Mouse (Mus musculus) hematopoietic stem cell, adult 5-6 weeks (primary cell): Measurements from ENCODE around the gene Nxpe5. TPM values are rescaled to one million over a fixed set of nuclear protein-coding genes. Genes with fewer than 3 reads are reported as not detected.

Experiments used
- ATAC-seq, 2 experiments: fragments of 125-278 bp in 1 of 2; replicated peaks in 1 of 2; 2 replicates each; pipeline ENCODE4 v1.8.0; 2016 to 2017; ENCODE audit warnings: inconsistent platforms in 2 of 2, mild to moderate bottlenecking in 2 of 2, moderate number of reproducible peaks in 2 of 2, low read depth in 1 of 2, moderate TSS enrichment in 1 of 2; ENCODE audit not compliant: low FRiP score in 2 of 2, poor library complexity in 2 of 2, severe bottlenecking in 2 of 2, insufficient read depth in 1 of 2, low TSS enrichment in 1 of 2
- total RNA-seq: library from RNA; stranded (forward); fragments of 172-1452, 232-1000 nt; gene quantifications from 2 replicates; pipeline ENCODE4 v1.2.3, GENCODE M21; 2017

The Nxpe5 gene
- total RNA-seq, 1 experiment from 2014 or later, result 8.7 TPM

DNA sequence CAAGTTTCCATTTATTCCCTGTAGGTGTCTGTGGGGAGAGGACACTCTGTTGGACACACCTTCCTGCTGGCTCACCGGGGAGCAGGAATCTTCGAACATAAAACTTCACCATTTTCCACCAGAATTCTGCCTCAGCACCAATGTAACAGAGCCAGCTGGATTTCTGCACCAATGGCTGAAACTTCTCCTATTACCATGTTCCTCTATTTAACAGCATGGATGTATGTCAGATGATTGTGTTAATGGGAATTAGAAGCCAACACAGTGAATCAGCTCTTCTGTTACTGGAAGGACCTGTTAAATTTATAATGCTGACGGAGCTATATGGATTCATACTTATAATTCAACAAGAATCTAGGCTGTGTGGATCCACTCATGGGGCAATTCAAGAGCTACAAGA lies 3.8 kb downstream of the Nxpe5 start:
- ATAC-seq, result no peak

DNA sequence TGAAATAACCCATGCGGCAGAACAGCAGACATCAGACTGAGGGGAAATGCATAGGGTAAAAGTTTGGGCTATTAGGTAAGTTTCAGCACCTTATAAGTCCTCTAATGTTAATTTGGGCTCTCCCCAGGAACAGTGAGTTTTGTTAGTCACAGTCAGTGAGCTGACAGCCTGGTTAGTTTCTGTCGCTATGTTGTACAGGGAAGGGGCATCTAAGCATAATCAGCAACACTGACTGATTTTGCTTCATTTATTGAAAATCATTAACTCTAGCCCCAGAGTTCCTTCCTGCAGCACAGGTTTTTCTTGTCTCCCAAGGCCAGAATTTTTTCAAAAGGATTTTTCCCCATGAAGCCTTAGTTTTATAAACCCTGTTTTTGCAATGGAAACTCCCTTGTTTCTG lies 8.1 kb downstream of the Nxpe5 start:
- no peak for ATAC-seq

DNA sequence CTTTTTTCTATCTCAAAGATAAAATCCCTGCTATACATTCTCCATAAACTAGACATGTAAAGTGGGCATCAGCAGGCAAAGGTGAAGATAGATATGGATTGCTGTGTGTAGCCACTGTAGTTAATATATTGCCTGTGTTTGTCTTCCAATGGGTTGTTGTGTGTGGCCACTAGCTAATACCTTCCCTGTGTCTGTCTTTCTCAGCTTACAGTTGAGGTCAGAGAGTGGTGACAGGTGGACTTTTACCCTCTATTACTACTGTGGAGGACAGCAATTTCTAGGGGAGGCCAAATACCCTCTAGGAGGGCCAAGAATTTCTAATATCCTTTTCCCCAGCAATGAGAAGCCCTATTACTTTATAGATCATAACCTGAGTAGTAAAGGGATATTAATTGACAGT lies 8.5 kb downstream of the Nxpe5 start:
- no peak for ATAC-seq

DNA sequence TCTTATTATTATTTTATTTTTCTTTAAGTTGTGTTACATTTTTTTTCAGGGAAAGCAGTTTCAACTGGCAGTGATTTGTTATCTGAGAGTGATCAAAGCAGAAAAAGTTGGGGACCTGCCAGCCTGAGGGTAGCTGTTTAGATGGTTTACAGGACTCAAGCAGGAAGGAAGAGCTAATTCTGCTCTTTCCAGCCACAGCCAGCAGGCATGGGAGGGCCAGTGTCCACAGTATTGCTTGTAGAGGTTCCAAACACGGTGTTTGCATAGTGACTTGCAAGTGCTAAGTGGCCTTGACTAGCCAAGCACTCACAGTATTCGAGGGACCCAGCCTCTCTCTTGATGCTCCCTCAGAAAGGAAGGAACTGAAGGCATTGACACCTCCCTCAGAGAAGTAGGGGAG lies 15.8 kb downstream of the Nxpe5 start:
- no peak for ATAC-seq

DNA sequence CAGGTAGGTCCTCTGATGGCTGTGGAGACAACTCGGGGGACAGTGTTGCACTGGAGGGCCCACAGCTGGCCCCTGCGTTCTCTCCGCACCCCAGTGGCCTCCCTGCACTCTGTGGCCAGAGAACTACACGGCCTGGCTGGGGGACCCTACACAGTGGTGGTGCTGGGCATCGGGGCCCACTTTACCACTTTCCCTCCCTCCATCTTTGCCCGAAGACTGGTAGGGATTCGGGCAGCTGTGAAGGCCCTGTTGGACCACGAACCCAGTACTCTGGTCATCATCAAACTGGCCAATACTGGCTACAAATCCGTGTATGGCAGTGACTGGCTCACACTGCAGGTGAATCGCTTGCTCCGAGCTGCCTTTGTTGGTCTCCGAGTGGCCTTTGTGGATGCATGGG lies 25.4 kb downstream of the Nxpe5 start:
- no peak for ATAC-seq

DNA sequence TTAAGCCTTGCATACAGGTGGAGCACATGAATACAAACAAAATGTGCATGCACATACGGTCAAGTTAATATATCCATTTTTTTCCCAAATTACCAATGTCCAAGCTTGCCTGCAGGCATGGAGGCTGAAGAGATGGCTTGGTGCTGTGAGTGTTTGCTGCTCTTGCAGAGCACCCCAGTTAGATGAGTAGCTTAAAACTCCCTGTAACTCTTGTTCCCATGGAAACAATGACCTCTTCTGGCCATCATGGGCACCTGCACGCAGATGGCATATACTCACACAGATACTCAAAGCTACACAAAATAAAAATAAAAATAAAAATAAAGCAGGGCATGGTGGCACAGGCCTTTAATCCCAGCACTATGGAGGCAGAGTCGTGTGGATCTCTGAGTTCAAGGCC lies 27.4 kb downstream of the Nxpe5 start:
- no peak for ATAC-seq

DNA sequence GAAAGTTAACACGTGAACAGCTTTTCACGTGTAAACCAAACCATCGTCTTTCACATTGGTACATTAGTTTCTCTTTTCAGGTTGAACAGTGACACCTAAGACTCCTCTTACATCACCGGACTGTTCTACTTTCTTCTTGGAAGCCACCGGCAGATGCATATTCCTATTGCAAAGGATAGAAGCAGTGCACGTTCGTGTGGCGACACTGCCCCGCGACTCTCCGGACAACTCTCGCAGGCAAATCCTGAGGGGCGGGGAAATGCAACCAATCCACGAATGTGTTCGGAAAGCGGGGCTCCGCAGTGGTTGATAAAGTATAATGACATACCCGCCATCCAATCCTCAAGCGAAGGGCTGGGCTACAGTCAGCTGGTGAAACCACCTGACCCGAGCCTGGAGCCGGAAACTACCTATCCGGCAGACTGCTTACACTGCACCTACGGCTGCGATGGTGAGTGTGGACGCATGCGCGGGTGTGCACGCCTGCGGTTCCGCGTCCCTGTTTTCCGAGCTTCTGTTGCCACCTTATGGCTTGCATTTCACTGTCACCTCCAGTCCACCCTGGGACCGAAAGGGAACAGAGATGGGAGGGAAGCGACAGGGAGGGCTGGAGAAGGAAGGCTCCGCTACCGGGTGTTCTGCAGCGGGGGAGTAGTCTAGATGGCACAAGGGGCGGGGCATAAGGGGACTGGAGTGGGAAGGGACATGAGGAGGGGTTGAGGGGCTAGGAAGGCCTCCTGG lies 29.8 kb downstream of the Nxpe5 start, which contains the start of gene Lamtor4:
TSS of gene Lamtor4 (plus strand) at position 130 of the 741 bp plus-strand sequence.
- peak; percentile 94 for ATAC-seq

DNA sequence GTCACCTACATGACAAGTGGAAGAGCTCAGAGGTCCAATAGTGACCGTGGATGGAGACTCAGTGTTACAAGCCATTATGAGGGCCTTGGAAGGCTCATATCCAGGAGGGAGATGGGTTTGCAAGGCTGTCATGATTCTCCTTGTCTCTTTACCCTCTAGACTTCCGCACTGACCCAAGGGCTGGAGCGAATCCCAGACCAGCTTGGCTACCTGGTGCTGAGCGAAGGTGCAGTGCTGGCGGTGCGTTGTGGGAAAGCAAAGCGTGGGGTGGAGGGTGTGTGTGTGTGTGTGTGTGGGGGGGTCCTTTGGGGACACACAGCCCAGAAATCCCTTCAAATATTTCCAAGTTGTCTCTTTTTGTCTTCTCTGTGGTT lies 30.4 kb downstream of the Nxpe5 start:
- no peak for ATAC-seq

DNA sequence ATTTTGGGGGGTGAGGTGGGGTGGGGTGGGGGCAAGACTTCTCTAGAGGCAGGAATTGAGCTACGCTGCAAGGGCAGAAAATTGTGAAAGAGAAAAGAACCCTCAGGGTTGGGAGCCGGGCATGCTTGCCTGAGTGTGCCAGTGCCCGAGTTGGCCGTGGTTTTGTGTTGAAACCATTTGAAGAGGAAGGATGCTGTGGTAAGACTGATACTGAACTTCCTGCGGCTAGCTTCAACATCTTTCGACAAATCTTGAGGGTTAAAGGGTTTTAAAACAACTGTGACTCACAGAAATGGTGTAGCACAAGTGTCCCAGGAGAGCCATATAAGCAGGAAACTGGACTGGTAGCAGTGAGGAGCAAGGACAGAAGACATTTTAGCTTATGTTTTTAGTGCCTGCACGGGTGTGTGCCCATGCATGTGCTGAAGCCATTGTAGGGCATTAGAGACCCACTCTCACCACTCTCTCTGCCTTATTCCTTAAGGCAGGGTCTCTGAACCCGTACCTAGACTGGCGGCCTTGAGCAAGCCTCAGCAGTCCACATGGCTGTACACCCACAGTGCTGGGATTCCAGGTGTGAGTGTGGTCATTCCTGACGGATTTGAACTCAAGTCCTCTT lies 31.4 kb downstream of the Nxpe5 start:
- peak; percentile 47 to 57 for ATAC-seq

DNA sequence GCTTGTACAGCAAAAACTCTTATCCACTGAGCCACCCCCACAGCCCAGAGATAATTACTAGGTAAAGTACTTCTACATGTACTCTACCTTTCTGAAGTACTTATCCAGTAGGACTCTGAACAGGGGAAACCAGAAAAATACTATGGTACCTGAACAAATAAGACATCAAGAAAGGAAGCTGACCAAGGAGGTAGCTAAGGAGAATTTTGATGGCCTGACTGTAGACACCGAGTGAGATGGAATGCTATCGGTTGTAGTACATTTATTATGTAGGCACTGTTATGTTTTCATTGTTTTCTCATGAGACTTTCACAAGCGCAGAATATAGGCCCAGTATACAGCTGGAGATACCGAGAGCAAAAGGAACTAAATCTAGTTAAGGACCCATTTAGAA lies 31.9 kb downstream of the Nxpe5 start:
- no peak for ATAC-seq

DNA sequence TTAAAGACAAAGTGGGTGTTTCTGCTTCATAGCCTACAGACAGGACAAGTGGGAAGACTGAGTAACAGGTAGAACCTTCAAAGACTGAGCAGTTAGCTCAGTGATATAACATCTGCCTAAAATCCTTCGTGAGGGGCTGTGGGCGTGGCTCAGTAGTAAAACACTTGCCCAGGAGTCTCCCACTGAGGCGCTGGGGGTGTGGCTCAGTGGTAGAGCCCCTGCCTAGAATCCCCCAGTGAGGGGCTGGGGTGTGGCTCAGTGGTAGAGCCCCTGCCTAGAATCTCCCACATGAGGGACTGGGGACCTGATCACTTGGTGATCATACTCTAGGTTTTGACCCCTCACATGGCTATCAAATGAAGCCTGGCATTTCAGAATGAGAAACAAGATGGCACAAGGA lies 32.4 kb downstream of the Nxpe5 start:
- ATAC-seq, result no peak

DNA sequence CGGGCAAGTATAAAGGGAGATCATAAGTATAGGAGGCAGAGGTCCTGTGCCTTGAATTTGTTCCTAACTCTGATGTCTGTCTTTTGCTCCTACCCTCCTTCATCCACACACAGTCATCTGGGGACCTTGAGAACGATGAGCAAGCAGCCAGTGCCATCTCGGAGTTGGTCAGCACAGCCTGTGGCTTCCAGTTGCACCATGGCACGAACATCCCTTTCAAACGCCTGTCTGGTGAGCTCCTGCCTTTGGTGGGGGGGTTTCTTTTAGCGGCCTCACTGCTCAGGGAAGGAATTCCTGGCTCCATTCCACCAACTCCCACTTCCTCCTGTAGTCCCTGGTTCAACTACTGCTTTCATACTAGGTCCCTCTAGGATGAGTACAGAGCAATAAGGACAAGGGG lies 32.8 kb downstream of the Nxpe5 start:
- no peak for ATAC-seq

DNA sequence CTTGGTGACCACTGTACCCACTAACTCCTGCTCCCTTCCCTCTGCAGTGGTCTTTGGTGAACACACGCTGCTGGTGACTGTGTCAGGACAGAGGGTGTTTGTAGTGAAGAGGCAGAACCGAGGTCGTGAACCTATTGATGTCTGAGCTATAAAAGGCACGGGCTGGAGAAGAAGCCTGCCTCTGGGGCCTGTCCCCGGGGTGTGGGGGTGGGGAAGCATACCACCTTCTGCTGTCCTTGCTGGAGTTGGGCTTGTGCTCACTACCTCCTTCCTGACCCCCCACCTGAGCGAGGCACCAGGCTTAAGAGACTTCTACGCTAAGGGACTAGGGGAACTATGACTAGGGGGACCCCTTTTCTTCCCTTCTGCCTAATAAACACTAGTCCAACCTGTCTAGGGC lies 33.3 kb downstream of the Nxpe5 start:
- no peak for ATAC-seq

DNA sequence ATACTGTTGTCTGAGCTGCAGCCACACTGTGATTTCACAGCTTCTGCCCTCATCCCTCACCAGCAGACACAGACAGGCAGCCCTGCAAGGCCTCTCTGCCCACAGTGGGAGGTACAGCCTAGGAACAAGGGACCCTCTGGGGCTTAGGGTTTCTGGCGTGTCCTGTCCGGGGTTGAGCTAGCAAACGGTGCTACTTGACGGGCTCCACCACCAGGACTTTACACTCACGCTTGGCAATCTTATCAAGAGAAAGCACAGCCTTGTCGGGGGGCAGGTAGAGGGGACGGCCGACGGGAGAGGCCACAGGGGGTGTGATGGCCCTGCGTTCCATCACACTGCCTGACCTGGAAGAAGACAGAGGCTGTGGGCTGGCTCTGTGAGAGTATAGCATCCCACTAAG lies 34.4 kb downstream of the Nxpe5 start:
- ATAC-seq, result no peak

DNA sequence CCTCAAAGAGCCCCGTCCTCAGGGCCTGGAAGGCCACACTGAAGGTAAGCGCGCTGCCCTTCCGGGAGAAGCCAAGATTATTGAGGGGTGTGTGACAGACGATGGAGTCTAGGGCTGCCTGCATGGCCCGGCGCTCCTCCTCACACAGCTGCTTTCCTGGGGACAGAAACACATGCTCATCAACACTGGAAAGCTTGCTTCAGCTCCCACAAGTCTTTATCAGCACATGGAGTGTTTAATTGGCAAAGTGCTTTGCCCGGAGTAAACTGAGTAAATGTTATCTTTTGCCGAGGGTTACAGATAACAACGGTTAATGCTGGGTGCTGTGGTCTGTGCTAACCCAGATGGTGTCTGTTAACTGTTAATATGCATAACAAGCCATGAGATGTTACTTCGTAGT lies 35.1 kb downstream of the Nxpe5 start:
- no peak for ATAC-seq

DNA sequence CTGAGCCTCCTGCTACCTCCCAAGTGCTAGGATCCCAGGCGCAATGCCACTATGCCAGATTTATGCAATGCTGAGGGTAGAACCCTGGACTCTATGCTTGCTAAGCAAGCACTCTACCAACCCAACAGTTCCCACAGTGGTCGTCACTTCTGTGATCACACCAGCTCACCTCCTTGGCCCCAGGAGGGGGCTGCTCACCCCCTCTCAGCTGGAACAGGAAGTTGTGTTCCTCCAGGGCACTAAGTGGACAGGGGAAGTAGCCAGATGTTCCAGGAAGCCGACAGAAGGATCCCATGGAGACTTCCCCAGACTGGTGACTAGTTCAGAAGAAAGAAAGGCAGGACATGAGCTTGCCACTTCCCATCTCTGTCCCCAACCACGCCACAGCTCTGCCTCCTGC lies 36.3 kb downstream of the Nxpe5 start:
- peak in 1 of 2 experiments; percentile 6; a peak in 1 of 4 replicates for ATAC-seq

DNA sequence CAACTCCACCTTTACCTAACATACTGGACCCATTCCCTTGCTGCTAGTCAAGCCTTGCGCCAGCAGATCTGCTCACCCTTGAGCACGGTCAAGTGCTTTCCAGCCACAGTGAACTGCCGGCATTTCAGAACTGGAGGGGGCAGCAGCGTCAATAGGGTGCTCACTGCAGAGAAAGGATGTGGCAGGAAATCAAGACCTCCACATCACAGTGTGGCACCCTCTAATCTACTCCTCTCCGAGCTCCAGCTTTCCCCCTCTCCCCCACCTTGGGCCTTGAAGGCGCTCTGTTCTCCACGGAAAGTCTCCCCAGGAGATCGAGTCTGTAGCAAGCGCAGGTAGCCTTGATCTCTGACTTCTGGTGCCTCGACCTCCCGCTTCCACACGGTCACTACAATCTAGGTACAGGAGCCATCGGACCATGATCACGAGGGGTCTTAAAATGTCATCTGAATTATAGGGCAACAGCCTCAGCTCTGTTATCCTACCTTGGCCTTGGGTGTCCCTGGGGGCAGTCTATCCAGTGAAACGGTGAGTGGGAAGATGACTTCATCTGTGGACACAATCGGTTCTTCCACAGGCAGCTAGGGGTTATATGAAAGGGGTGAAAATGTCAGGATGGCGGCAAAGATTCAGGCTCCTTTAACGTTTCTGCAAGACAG lies 37.0 kb downstream of the Nxpe5 start:
- no peak for ATAC-seq

DNA sequence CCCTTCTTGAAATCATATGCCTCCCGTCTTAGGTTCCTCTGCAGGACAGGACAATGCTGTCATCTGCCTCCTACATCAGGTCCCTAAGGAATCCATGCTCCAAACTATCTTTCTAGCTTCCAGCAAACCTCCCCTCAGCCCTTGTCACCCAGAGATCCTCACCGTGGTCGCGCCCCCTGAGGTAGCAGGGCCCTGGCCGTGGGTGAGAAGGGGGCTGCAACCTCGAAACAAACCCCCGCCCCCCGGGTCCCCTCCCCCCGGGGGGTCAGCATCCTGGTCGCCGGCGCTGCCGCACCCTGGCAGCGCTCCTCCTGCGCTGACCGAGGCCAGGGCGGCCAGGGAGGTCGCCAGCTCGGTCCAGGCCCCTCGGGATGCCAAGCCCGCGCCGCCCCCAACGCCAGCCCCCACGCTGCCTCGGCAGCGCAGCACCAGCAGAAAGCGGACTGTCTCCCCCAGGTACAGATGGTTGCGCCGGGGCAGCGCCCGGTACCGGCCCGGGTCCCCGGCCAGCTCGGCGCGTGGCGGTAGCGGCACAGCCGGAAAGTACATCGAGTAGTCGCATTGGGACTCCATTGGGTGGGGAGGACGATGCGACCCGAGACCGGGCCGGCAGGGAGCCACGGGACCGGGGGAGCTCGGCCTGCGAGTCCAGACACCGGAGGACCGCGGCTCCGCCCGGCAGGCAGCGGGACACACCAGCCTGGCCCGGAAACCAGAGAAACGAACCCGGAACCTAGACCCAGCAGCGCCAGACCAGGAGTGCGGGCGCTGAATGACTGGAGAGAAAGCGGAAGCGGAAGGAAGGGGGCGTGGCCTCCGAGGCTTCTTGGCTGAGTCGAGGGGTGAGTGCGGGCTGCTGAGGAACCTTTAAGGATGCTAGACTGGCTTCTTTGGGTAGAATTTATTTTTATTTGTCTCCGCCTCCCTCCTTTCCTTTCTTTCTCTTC lies 37.8 kb downstream of the Nxpe5 start, which contains the start of gene BC037034:
TSS of gene BC037034 (minus strand) at position 774 of the 947 bp plus-strand sequence.
- ATAC-seq, result peak; percentile 91 to 92
